Mouse (Mus musculus) heart, postnatal 0 days (tissue): Measurements from ENCODE around the gene Slc16a14.

Experiments used
- CTCF ChIP-seq: IDR thresholded peaks from 2 replicates; pipeline ENCODE4 v1.5.1; 2016; ENCODE audit warnings: antibody characterized with exemption, control low read depth, low read depth
- EP300 ChIP-seq: IDR thresholded peaks from 2 replicates; pipeline ENCODE4 v1.6.1; 2016; ENCODE audit warnings: antibody characterized with exemption, low read depth

GRCm38 (mm10) chr1:84882937-84883336, 52.0 kb downstream of the Slc16a14 start:
- TF ChIP-seq CTCF (no peak), EP300 (no peak)
